Mouse (Mus musculus) spleen, adult 18-20 months (tissue): ENCODE results near the gene Inka2.
"Not testable (repeated sequence)": the region's sequence is repeated elsewhere in the genome, so short reads cannot be mapped to it uniquely, and the experiment has no call there.

Experiments used
- DNase-seq, 2 experiments: peaks; one replicate each; pipeline ENCODE4 v3.0.0; 2022; ENCODE audit warnings: mixed read lengths in 2 of 2

The Inka2 gene

DNA sequence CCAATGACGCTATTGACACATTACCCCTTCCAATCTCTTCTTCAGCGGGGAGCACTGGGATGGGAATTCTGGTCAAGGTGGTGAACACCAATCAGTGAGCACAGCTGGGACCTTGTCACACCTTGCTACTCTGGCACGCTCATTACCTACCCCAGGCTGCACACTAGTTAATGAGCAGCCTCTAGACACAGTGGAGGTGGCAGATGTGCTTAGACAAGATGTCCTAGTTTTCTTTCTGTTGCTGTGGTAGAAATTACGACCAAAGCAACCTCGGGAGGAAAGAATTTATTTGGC is 7.3 kb upstream of the Inka2 start:
- DNase-seq: no peak

- no peak for DNase-seq
Observed at GRCm38 (mm10) chr3:105698311-105698710, 6.1 kb upstream of the Inka2 start.

- no peak for DNase-seq
Observed at GRCm38 (mm10) chr3:105699241-105699933, 5.0 kb upstream of the Inka2 start.

DNA sequence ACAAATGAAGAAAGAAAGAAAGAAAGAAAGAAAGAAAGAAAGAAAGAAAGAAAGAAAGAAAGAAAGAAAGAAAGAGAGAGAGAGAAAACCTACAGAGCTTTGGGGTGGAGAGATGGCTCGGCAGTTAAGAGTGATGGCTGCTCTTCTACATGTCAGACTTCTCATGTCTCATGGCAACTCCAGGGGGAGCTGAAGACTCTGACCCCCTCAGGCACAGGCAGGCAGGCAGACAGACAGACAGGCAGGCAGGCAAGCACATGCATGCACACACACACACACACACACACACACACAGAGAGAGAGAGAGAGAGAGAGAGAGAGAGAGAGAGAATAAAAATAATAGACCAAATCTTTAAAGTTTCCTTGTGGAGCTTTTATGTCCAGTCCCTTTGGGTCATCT is 3.6 kb upstream of the Inka2 start:
- not testable (repeated sequence) for DNase-seq

GRCm38 (mm10) chr3:105701399-105701798 is 3.0 kb upstream of the Inka2 start:
- DNase-seq: no peak

GRCm38 (mm10) chr3:105703571-105703970 is 828 bp upstream of the Inka2 start:
- no peak for DNase-seq

GRCm38 (mm10) chr3:105705061-105705549 is 706 bp downstream of the Inka2 start:
- DNase-seq: peak; percentile 21 to 22

- DNase-seq: no peak
Observed at GRCm38 (mm10) chr3:105705561-105705960, 1.2 kb downstream of the Inka2 start.

DNA sequence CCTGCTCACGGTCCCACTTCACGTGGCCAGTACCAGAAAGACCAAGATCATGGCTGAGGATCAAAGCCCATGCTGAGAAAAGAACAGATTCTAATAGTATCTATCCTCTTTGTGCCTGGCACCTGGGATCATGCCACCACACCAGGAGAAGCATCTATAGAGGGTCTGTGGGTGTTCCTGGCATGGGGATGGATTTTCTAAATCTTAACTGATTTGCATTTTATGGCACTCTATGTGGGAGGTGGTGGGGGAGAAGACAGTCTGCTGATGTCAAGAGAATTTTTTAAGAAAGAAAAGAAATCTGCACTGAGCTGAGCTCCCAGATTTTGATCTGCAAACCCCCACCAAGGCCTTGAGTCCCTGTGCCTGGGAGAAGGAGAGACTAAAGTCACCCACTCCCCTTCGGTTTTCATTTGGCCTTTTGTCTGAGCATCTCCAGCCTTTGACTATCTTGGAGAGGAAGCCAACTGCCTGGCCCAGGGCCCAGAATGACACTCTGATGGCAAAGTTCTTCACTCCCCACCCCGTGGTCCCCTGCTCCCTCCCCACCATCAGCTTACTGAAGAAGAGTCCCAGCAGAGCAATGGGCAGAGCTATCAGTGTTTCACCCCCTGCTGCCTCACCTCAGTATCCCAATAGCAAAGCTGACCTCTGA is 2.1 kb downstream of the Inka2 start:
- no peak for DNase-seq

DNA sequence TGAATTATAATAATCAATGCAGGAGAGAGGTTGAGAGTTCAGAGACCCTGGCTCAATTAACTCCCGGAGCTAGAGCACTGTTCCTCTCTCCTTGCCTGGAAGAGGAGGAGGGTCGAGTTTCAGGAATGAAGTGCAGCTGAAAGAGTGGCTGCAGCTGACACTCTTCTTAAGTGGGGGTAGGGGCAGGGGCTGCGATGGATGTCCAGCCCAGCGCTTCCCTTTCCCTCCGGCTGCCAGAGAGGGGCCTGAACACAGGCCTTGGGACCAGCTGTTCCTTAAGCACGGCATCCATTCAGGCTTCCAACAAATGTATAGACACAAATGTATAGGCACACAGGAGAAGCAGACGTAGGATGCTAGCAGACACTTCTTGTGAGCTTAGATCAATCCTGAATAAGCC is 3.2 kb downstream of the Inka2 start:
- DNase-seq: no peak

GRCm38 (mm10) chr3:105710246-105710645 is 5.8 kb downstream of the Inka2 start:
- no peak for DNase-seq

DNA sequence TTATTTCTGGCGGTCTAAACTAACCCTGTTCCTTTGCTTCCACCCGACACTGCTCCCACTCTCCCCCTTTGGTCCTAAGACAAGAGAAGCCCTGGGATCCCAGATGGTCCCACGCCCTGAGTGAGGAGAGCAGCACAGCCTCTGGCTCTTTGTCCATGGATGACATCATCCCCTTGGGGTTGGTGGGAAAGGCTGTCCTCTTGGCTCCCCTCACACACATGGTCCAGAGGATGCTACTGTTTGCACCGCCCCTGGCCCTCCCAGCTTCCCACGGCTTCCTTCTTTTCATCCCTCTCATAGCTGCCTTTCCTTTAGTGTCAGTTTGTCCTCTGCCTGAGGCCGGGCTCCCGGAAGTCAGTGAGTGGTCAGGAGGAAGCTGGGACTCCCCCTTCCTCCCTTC is 7.3 kb downstream of the Inka2 start:
- DNase-seq: no peak

- no peak for DNase-seq
Observed at GRCm38 (mm10) chr3:105712827-105713226, 8.4 kb downstream of the Inka2 start.

GRCm38 (mm10) chr3:105714091-105714819 is 9.9 kb downstream of the Inka2 start:
- no peak for DNase-seq

DNA sequence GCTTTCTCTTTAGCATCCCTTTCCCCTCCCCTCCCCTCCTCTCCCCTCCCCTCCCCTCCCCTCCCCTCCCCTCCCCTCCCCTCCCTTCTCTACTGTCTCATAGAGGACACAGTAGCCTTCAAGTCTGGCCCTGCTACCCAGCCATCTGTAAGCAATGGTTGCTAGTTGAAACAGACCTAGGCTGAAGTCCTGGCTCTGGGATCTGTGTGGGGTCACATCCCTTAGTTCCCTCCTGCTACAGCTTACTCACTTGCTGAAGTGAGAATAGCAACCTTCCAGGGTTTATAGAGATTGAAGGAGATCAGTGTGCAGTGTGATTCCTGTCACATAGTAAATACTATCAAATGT is 10.4 kb downstream of the Inka2 start:
- DNase-seq: no peak

DNA sequence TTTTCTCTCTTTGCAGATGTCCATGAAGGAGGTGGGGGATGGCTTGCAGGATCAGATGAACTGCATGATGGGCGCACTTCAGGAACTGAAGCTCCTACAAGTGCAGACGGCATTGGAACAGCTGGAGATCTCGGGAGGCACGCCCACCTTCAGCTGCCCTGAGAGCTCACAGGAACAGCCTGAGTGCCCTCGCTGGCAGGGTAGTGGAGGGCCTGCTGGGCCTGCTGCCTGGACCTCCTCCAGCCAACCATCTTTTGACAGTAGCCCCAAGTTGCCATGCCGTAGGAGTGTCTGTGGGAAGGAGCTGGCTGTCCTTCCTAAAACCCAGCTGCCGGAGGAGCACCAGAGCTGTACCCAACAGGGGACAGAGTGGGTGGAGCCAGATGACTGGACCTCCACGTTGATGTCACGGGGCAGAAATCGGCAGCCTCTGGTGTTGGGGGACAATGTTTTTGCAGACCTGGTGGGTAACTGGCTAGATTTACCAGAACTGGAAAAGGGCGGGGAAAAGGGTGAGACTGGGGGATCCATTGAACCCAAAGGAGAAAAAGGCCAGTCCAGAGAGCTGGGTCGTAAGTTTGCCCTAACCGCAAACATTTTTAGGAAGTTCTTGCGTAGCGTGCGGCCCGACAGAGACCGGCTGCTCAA is 12.1 kb downstream of the Inka2 start:
- no peak for DNase-seq

- DNase-seq: no peak
Observed at GRCm38 (mm10) chr3:105717856-105718555, 13.6 kb downstream of the Inka2 start.

DNA sequence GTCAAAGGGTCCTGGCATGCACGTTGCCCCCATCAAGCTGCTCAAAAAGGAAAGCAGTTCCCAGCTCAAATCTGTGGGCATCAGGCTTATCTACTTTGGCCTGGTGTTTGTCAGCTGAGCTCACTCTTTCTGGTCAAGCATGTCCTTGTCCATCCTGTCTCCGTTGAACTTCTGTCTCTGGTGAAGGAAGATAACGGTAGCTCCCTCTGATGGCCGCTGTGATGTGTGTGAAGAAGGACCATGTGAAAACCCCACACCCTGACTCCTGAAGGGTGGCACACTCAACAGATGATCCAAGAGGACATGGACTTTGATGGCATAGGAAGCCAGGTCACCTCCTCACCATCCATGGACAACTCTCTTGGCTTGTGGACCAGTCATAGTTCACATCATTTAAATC is 14.3 kb downstream of the Inka2 start:
- no peak for DNase-seq

- DNase-seq: no peak
Observed at GRCm38 (mm10) chr3:105719979-105720378, 15.6 kb downstream of the Inka2 start.

GRCm38 (mm10) chr3:105720514-105720913 is 16.1 kb downstream of the Inka2 start:
- no peak for DNase-seq

GRCm38 (mm10) chr3:105721681-105722201 is 17.3 kb downstream of the Inka2 start:
- DNase-seq: no peak

GRCm38 (mm10) chr3:105722510-105722909 is 18.1 kb downstream of the Inka2 start:
- DNase-seq: no peak

- DNase-seq: peak in 1 of 2 experiments; percentile 51
Observed at GRCm38 (mm10) chr3:105726037-105726436, 21.6 kb downstream of the Inka2 start.
